Mouse (Mus musculus) right cerebral cortex, postnatal 14 days (tissue): ENCODE measurements around the gene Plxnb1.

Experiments
- DNase-seq: peaks from one replicate; pipeline ENCODE4 v3.0.0; 2022

Plxnb1 gene

GRCm38 (mm10) chr9:109095137-109095982 lies at the start of gene Plxnb1:
Gene Plxnb1 (plus strand): TSS chr9:109095389.
- peak; percentile 74 for DNase-seq

- DNase-seq, result no peak
Observed at GRCm38 (mm10) chr9:109046306-109046705, 48.9 kb upstream of the Plxnb1 start.

DNA sequence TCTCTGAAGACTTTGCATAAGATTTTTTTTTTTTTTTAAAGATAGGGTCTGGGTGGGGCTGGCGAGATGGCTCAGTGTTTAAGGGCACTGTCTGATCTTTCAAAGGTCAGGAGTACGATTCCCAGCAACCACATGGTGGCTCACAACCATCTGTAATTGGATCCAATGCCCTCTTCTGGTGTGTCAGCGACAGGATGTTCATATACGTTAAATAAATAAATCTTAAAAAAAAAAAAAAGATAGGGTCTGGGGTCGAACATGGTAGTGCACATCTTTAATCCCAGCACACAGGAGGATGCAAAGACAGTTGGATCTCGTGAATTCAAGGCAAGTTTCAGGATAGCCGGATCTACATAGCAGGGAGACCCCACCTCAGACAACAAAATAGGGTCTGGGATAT lies 45.9 kb upstream of the Plxnb1 start:
- DNase-seq, result no peak

DNA sequence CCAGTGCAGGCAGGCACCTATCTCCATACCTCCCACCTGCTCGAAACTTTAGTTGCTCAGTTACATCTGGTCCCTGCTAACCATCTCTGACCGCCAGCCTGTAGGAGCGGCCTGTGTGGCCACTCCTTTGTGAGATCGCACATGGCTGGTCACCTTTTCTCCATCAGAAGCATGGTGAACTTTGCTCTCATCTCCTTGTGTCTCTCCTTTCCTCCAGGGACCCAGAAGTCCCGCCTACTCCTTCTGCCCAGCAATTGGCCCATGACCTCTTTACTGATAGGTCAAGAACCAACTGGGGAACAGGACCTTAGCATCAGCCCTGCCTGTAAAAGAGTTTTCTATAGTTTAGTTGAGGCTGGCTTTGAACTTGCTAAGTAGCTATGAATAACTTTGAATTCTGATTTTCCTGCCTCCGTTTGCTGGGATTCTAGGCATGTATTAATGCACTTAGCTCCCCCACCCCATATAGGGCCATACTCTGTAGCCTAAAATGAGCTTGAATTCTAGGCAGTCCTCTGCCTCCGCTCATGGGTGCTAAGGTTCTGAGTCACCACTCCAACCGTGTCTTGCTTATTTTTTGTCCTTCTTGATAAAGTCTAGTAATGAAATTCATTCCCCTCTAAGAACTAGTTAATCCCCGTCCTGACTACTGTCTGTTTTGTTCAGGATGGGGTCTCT lies 45.1 kb upstream of the Plxnb1 start:
- DNase-seq, result no peak

DNA sequence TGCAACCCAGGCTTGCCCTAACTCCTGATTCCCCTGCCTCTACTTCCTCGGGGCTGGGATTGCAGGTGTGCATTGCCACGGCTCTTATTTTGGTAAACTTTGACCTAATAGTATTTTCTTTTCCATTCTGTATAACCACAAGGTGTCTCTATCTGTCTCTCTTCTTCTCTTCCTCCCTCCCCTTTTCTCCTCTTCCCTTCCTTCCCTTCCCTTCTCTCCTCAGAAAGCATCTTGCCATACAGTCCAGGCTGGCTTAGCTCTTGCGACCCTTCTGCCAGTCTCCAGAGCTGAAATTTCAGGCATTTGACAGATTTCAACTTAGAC lies 44.6 kb upstream of the Plxnb1 start:
- no peak for DNase-seq

- no peak for DNase-seq
Observed at GRCm38 (mm10) chr9:109051011-109051501, 44.1 kb upstream of the Plxnb1 start.

- DNase-seq, result no peak
Observed at GRCm38 (mm10) chr9:109051651-109052489, 43.3 kb upstream of the Plxnb1 start.

- DNase-seq, result no peak
Observed at GRCm38 (mm10) chr9:109052490-109053260, 42.5 kb upstream of the Plxnb1 start.

DNA sequence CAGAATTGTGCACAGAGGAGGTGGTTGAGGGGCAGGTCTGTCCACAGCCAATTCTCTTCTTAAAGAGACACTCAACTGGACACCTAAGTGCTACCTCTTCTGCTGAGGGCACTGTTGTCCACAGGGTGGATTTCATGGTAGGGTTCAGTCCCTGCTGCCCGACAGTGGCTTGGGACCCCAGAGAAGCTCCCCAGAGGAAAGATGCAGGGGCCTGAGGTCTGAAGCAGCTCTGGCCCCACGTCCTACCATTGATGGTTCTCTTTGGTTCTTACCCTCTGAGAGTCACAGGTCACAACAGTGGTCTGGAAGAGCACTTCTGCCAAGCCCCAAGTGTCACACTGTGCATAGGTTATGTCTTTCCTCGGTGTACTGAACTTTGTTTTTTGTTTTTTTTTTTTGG lies 41.8 kb upstream of the Plxnb1 start:
- no peak for DNase-seq

- DNase-seq, result no peak
Observed at GRCm38 (mm10) chr9:109053851-109054250, 41.3 kb upstream of the Plxnb1 start.

- peak; percentile 63 for DNase-seq
Observed at GRCm38 (mm10) chr9:109054712-109055111, 40.5 kb upstream of the Plxnb1 start.

- DNase-seq, result no peak
Observed at GRCm38 (mm10) chr9:109055271-109056030, 39.7 kb upstream of the Plxnb1 start.

GRCm38 (mm10) chr9:109056081-109056690 lies 39.0 kb upstream of the Plxnb1 start:
- DNase-seq, result no peak

DNA sequence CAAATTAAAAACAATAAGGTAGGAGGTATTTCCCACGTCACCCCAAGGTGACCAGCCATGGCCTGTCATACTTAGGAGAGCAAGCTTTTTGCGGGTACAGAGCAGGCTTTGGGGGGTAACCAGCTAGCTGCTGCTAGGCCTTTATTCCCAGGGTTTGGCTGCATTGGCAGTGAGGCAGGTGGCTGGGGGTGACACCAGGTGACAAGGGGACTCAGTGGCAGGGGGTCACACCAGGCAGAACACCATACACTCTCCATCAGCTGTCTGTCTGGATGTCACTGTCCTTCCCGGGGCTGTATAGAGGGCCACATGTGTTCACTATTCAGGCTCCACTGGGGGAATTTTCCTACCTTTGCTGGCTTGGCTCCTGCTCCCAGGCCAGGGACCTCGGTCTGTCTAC lies 38.3 kb upstream of the Plxnb1 start:
- DNase-seq, result no peak

DNA sequence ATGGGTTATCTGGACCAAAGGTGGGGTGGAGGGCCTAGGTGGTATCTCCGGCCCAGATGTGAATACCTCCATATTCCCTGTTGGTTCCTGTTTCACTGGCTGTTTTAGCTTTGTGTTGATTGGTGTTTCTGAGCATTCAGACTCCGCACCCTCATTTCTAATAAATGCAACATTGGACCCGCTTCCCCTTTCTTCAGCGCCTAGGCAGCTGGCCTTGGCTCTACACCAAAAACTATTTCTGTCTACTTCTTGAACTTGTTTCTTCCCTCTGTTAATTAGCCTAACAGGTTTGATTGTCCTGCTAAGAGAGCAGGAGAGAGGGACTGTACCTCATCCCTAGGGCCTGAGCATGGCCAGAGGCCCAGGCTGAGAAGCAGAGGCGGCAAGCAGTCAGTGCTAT lies 37.6 kb upstream of the Plxnb1 start:
- no peak for DNase-seq

GRCm38 (mm10) chr9:109058006-109058765 lies 37.0 kb upstream of the Plxnb1 start:
- no peak for DNase-seq

DNA sequence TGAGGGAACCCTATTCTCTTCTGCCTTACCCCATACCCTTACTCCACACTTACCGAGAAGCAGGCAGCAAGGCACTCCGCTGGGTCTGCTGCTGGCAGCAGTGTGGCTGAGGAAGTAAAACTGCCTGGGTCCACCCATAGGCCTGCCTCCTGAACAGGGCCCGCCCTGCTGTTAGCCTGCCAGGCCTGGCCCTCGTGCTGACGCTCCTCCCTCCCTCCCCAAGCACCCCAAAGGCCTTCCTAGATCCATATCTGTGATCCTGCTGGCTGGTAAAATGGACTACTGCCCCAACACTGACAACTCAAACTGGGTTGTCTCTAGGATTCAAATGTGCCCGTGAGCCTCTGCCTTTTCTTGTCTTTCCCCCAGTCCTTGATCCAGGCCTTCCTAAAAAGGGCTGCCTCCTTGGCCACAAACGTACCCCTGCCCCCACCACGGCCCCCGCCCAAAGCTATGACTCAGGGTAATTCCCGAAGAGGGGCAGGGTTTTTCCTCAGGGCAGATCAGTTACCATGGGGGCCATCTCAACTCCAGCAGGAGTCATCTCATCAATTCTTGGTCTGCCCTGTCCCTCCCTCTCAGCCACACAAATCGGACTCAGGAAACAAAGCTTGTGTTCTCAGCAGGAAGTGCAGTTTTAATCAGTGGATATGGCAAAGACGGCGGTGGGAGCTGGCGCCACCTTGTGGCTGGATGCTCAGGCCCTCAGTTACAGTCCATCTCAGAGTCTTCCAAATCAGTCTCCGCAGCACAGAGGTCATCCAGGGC lies 35.9 kb upstream of the Plxnb1 start, which contains the start of gene Trex1:
Gene Trex1, minus strand, starts transcription at position 599 of the 768 bp plus-strand sequence.
- peak; percentile 86 for DNase-seq

DNA sequence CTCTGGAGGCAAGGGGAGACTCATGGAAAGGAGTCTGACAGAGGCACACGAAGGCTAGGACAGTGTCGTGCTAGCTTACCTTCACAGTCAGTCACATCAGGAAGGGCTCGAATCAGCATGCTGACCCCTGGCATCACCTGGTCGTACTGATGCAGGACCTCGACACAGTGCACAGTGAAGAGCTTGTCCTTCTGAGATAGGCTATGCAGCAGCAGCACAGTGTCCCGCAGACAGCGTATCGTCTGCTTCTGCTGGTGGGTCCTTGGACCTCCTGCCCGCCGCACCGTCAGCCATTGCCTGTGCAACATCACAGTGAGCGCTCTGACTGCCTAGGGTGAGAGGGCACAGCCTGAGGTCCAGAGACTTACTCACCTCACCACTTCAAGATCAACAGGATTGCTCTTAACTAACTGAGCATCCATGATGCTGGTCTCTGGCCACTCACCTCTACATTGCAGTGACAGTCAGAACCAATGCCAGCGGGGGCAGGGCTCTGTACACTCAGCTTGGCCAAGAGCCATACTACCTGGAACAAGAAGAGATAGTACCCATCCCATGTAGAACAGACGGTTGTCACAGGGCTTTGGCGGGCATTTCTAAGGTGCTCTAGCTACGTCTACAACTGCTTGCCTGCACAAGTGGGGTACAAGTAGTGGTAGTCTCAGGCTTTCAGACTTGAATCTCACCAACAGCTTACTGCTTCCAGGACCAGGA lies 34.8 kb upstream of the Plxnb1 start:
- no peak for DNase-seq

GRCm38 (mm10) chr9:109060898-109061295 lies 34.3 kb upstream of the Plxnb1 start:
- no peak for DNase-seq
